Mouse (Mus musculus) embryo, embryonic 11 days (tissue): ENCODE data around the gene Cmtm8.

ENCODE experiments used
- DNase-seq: peaks from one replicate; pipeline ENCODE4 v3.0.0-alpha.2; 2015

The Cmtm8 gene

DNA sequence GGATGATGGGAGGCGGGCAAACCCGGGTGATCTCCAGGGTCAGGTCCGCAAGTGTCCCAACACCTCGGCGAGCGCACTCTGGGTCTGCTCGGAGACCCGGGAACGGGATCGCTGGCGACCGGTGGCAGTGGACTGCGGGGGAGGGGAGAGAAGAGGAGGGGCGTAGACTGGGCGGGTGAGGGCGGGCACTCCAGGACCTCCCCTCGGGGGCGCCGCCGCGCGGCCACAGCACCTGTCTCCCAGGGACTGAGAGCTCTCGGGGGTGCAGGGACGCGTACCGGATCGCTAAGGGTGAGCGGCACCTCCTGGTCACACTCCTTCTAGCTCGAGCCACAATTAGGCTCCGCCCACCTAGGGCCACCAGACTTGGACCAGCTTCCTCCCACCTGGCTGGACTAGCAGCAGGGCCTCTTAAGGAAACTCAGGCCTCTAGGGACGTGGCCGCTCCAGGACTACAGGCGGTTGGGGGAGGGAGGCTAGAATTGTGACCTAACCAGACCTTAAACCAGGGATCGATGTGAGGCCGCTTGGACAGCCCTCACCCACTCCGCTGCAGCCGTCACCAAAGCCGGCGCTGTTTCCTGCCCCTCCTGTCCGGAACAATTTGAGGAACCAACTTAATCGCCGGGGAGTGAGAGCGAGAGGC lies at the start of gene Cmtm8:
Cmtm8 (minus strand) TSS at position 140 of the 646 bp plus-strand sequence.
- peak; percentile 80 for DNase-seq

DNA sequence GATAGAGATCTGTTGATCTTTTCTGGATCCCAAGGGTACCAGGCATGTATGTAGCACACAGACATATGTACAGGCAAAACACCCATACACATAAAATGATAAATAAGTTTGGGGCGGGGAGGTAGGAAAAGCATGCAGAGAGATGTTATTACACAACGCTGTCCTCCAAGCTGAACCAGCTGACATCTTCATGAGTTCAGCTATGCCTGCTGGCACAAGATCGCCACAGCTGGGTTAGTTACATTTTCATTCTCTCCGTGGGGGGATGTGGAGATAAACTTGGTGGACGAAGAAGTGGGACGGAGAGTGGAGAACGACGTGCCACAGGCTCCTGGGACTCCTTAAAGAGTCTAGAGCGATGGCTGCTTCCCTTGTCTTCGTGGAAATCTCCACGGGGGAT lies 49.0 kb upstream of the Cmtm8 start:
- no peak for DNase-seq

DNA sequence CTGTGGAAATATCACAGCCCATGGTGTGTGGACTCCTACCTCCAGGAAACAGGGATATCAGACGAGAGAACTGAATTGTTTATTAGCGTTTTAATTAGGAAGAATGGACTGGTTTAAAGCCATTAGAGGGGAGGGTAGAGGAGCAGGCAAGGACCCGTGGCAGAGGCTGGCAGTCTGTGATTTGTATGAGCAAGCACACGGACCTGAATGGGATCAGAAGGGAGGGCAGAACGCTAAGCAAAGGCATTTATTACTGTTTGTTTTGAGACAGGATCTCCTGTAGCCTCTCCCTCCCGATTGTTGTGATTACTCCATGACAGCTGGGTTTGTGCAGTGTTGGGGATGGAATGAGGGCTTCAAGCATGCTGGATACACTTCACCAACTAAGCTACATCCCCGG lies 46.4 kb upstream of the Cmtm8 start:
- no peak for DNase-seq

DNA sequence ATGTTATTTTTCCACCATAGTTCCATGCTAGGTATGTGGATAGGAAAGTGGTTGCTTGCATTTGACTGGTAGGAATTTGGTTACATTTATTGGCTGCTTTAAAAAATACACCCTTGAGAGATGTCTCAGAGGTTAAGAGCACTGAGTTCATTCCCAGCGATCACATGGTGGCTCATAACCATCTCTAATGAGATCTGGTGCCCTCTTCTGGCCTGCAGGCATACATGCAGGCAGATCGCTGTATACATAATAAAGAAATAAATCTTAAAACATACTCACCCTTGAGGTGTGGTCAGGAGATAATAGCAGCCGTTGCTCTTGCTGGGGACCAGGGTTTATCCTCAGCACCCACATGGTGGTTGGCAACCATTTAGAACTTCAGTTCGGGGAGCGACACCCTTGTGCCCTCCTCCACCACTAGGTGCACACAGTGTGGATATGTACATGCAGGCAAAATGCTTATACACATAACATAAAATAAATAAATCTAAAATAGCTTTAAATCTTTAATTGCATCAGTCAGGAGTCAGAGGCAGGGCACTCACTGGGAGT lies 45.0 kb upstream of the Cmtm8 start:
- no peak for DNase-seq

DNA sequence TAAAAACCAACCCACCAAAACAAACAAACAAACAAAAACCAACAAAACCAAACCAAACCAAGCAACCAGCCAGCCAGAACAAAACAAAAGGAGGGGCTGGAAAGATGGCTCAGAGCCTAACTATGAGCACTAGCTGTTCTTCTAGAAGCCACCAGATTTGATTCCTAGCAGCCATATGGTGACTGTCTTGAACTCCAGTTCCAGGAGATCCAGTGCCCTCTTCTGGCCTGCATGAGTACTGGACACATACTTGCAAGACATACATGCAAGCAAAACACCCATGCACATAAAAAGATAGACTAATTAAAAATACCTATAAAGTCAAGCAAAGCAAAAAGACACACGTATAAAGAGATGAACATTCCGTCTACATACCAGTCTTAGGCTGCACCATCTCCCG lies 43.7 kb upstream of the Cmtm8 start:
- DNase-seq = peak; percentile 41

DNA sequence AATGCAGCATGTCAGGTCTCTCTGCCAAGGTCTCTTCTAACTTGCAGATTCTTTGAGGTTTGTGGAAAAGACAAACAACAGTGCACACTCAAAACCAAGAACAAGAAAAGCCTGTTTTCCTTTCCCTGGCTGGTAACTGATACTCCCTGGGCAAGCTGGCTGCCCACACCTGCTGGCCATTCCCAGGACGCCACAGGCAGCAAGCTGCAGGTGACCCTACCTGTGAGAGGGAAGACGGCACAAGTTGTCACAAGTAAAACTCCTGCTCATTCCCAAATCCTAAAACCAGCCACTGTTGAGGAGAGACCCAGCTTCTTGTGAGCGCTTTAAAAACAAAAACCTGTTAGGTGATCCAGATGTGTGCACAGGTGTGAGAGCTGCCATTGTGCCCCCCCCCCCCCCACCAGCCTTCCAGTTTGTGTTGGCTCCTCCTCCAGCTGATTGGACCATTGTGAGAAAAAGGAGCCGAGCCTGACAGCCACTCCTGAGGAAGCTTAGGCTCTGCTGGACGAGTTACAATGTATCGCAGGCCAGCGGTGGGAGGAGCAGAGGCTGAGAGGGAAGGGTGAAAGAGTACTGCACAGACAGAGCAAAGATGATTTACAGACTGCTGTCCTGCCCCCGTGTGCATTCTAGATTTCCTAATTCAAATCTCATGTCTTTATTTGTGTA lies 42.2 kb upstream of the Cmtm8 start:
- no peak for DNase-seq

DNA sequence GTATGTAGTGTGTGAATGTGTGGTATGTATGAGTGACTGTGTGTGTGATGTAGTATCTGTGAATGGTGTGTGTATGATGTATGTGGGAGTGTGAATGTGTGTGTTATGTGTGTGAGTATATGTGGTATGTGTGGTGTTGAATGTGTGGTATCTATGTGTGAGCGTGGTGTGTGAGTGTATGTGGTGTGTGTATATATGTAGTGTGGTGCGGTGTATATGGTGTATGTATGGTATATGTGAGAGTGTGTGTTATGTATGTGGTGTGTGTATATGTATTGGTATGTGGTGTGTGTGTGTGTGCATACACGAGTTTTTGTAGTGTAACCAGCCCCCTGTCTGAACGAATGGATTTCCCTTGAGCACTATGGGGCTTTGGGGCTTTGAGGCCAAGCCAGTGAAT lies 41.6 kb upstream of the Cmtm8 start:
- DNase-seq = no peak

DNA sequence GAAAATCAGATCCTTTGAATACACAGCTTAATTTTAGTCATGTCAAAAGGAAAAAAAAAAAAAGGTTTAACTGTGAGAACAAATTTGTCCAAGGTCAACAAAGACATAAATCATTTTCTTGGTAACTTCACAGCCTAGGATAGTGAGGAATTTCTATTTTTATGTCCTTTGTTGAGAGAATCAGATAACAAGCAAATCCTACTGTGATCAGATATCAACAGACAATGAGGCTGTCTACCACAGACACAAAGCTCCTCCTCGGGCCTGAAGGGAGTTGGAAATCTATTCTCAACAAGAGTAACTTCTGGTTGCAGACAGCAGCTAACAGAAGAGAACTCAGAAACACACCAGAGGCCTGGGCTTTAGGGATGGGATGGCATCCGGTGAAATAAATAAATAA lies 38.0 kb upstream of the Cmtm8 start:
- no peak for DNase-seq

DNA sequence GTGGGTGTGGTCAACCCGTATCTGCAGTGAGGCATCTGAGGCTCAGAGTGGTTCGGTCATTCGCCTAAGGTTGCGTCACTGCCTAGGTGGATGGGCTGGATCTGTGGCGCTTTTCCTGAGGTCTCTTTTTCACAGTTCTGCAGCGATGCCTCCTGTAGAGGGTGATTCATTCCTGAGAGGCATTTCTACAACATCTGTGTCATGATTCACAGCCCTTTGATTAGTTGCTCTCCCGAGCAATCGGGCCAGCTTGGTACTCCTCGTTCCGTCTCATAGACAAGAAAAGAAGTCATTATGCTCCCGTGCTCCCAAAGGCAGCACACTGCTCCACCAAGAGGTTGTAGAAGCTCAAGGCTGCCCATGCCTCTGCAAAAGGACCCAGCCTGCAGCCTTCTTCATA lies 11.4 kb upstream of the Cmtm8 start:
- no peak for DNase-seq

DNA sequence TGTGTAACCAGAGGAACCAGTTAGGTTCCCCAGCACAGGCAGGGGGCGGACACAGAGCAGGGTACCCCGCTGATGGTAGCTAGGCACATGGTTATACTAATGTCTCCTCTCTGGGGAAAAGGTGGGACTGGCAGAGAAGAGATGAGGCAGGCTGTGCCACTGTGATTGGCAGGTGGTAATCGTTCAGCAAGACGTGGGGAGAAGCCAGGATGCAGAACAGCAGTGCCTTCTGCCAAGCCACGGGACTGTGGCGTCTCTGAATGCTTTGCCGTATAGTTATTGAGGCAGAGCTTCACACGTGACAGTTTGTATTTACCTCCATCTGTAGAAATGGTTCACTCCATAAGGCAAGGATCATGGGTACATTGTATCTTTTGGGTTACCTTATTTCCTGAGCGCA lies 10.7 kb upstream of the Cmtm8 start:
- no peak for DNase-seq

DNA sequence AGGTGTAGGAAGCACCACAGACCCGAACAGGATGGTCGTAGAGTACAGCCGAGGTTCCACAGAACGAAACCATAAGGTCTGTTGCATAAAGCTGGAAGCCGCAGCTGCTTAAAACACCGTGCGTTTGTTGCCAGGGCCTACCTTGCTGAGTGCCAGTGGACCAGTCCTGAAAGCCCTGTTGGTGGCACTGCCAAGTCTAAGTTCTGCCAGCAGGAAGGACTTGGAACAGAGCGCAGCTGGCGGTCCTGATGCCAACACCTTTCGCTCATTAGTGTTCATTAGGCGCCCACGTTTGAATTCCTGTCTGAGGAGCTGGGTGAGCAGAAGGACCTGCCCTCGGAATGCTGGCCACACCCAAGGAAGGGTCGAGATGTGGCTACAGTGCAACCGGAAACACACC lies 9.4 kb upstream of the Cmtm8 start:
- no peak for DNase-seq

DNA sequence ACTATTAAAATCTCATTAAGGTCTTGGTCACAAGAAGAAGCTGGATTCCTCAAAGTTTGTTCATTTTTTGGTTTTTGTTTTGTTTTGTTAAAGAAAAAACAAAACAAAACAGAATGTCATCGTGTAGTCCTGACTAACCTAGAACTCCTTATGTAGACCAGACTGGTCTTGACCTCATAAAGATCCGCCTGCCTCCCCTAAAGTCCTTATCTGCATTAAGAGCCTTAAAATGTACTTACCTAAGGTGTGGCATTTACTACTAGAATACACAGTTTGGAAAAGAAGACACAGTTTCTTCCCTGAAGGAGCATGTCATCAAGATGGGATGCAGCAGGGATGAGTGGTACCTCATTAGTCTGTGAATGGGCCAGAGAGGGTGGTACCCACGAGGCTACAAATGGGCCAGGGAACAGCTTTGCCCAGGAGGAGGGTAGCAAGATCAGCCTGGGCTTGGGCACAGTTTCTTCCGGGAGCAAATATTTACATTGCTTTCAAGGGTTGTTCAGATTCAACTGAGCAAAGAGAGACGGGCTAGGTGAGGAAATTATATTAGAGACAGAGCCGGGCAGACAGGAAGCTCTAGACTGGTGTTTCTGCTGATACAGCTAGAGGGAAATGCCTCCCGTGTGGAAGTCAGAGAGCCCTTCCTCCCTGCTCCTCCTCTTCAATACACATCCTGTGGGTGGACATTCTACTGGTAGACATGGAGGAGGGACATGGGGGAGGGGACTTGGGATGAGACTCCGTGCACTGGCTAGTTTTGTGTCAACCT lies 7.6 kb upstream of the Cmtm8 start:
- no peak for DNase-seq

DNA sequence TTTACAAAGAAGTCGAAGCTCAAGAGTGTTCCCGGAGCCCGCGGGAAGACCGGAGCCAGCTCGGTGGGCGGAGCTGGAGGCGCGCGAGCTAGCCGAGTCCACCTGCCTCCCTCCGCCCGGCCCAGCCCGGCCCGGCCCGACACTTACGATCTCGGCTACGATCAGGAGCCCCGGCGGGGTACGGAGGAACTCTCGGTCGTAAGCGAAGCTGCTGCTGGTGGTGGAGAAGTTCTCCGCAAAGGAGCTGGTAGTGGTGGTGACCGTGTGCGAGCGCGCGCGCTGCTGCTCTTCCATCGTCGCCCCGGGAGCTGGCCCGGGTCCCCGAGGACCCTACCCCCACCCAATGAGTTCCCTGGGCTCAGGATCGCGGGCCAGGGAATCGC lies 331 bp downstream of the Cmtm8 start:
- DNase-seq = peak; percentile 73

DNA sequence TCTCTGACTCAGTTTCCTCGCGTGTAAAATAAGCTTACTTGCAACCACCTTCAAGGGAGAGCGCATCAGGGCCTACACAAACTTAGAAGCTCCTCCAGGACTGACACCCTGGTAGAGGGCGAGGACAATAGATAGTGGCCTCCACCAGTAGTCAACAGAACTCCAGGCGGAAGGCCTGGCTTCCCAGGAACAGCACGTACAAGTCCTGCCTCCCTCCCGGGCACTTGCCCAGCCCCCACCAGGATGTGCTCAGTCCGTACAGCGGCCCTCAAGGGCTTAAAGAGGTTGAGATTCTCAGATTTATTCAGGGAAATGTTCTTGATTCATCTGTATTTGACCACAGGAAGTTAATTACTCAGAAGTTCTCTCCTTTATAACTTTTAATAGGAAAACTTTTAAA lies 1.1 kb downstream of the Cmtm8 start:
- peak; percentile 39 for DNase-seq

DNA sequence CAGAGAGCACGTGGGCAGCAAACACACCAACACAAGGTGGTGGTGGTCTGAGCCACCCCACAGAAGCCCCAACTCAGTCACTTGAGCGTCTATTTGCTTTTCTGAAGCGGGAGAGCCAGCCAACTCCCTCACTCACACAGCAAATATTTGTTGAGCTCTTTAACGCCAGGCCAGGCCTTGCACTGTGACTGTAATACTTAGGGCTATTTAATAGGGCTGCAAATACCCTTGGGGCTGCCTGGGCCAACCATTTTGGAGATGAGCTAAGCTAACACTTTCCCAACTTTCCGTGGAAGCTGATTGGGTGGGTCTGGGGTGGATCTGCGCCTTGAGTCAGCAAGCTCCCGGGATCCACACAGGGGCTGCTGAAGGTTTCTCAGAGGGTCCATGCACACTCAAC lies 1.7 kb downstream of the Cmtm8 start:
- no peak for DNase-seq

DNA sequence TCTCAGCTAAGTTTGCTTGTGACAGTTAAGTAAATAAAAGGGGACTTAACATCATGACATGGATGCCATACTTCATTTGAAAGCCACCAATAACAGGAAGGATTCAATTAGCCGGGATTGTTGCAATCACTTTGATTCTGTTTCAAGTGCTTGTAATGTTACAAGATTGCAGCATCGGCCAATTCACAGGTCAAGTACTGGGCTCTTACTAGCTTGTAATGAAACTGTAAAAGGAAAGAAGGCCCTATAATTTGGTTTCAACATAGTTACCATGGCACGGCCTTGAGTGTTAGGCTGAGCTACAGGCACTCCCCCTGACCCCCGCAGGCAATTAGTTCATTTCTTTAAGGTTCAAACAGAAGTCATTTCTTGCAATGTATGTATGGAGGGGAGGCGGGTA lies 5.1 kb downstream of the Cmtm8 start:
- DNase-seq = no peak

DNA sequence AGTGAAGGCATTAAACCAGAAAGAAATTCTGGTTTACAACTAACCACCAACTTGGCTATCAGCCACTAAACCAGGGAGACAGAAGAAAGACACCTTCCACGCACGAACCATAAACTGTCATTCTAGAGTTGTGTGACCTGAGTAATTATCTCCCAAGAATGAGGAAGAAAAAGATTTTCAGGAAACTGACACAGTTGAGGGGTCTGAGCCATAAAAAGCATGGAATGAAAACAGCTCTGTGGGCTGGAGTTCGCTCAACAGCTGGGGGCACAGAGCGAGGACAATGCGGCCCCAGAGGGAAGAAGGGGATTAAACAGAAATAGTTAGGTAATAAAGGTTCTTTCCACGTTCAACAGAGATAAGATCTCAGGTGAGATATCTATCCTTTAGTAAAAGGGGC lies 12.4 kb downstream of the Cmtm8 start:
- no peak for DNase-seq

DNA sequence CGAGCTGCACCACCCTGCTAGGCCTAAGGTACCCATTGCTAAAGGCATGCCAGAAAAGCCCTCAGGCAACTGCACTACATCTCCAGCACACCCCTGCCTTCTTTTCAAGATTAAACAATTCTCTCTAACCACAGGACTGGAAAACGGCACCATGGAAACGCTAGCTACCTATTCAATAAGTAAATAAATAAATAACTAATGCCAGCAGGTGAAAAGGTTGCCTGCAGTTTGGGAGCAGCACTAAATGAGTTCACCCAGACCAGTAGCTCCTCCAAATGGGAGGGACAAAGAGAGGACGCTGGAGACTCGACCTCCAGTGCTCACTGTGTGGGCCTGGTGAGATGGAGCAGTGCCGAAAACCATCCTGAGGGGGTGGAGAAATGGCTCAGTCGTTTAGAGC lies 13.6 kb downstream of the Cmtm8 start:
- no peak for DNase-seq

DNA sequence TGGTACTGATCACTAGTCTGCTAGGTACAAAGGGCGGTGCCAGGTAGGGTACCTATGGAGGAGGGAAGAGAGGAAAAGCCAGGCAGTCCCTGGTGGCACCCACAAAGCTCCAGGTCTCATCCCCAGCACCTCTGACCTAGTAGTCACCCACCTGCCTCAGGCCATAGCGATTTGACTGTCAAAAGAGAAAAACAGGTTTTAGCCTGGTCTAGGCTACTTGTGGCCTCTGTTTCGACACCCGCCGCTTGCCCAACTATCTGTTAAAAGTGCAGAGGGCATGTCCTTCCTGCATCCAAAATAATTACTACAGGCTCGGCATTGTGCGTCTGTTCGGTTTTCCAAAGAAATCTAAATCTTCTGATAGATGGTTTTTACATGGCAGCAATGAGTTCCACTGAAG lies 14.3 kb downstream of the Cmtm8 start:
- DNase-seq = no peak

DNA sequence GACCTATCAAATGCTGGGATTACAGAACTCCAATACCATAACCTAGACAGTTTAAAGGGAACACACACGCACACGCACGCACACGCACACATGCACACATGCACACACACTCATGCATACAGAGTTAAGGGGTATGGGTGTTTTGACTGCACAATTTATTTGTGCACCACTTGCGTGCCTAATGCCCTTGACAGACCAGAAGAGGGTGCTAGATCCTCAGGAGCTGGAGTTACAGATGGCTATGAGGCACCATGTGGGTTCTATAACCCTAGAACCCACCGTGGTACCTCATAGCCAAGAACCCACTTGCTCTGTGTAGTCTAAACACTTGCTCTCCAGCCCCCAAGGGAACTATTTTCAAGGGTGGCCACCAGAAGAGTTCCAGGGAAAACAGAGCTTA lies 15.6 kb downstream of the Cmtm8 start:
- no peak for DNase-seq

DNA sequence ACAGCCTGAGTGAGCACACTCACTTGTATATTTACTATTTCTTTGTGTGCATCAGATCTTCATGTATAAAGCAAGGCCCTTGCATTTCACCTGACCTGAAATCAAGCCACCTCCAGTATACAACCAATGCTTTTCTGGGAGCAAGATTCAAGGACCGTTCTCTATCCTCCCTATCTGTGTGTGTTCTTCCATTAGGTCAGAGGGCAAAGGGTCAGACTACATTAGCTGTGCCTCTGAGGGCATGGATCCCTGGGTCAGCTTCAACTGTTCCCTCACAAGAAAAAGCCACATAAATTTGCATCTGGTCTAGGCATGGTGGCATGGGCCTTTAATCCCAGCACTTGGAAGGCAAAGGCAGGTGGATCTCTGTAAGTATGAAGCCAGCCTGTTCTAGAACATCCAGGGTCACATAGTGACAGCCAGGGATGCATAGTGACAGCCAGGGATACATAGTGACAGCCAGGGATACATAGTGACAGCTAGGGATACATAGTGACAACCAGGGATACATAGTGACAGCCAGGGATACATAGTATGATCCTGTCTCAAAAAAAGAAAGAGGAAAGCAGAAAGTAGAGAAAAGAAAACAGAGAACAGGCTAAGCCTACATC lies 16.6 kb downstream of the Cmtm8 start:
- DNase-seq = no peak

DNA sequence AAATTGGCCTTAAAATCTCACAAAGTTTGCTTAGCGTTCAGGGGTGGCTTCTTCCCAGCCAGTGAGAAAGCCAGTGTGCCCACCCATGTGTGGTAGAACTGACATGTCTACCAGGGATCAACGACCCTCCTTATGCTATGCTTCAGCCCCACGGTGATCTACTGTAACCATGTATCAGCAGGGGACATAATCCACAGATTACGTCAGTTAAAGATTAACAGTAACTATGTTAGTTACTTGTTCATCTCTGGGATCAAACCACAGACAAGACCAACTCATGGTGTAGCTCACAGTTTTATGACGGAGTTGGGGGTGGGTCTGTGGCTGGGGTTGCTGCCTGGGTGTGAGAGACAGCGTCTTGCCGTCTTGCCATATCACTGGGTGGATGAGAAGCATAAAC lies 19.8 kb downstream of the Cmtm8 start:
- DNase-seq = no peak

DNA sequence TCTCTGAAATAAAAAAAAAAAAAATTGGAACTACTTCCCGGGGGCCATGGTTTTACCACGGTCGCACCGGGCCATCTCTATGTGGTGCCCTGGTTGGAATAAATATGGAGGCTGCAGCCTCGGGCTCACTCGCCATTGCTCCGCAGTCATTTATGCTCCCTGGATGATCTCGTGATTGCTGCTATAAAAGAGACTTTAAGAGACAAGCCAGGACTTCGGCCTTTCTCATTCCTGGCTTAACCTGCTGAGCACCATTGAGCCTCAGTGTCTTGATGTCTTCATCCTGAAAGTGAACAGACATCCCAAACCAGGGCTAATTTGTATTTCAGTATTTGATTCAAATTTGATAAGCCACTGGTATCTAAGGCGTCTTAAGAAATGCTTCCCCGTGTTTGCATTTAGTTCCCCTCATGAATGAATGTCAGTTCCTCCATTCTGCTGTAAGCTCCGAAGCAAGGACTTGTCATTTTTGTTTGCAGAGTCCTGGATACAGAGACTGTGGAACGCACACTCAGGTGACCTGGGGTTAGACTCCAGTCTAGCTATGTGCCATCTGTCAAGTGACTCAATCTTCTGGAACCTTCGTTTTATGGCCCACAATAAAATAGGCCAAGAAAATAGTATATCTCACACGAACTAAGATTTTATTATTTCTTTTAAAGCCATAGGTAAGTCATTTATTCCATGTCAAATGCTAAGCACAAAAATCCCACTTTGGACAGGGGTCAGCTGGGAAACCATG lies 22.2 kb downstream of the Cmtm8 start:
- DNase-seq = no peak
